Mouse (Mus musculus) stomach, postnatal 0 days (tissue): Measurements from ENCODE around the gene Vps51. TPM values are rescaled to one million over a fixed set of nuclear protein-coding genes. Genes with fewer than 3 reads are reported as not detected.
A peak's percentile ranks its signal among the peaks of the same experiment; 100 is the strongest.

Experiments
- ATAC-seq: fragments of 200-750 bp; cut with Nextera tagmentation; 2 replicates; pipeline ENCODE4 v1.8.0; 2017; ENCODE audit not compliant: low FRiP score, low TSS enrichment
- DNase-seq: peaks from one replicate; pipeline ENCODE4 v3.0.0-alpha.2; 2016; ENCODE audit warnings: low spot score
- H3K27ac ChIP-seq: fragments of 300-500 bp; sonication (generic); replicated peaks from 2 replicates; pipeline ENCODE4 v1.5.1; 2014; ENCODE audit warnings: mild to moderate bottlenecking, control low read depth
- H3K27me3 ChIP-seq: fragments of 300-500 bp; sonication (generic); 2 replicates; pipeline ENCODE4 v1.6.1; 2014; ENCODE audit warnings: low read length; ENCODE audit not compliant: control insufficient read depth, insufficient read depth
- H3K36me3 ChIP-seq: fragments of 300-500 bp; sonication (generic); 2 replicates; pipeline ENCODE4 v1.6.1; 2014; ENCODE audit warnings: low read length, mixed read lengths; ENCODE audit not compliant: control insufficient read depth, insufficient read depth
- H3K4me1 ChIP-seq: fragments of 300-500 bp; sonication (generic); replicated peaks from 2 replicates; pipeline ENCODE4 v1.6.1; 2014; ENCODE audit warnings: antibody characterized with exemption; ENCODE audit not compliant: control insufficient read depth, insufficient read depth
- H3K4me2 ChIP-seq: fragments of 300-500 bp; sonication (generic); replicated peaks from 2 replicates; pipeline ENCODE4 v1.6.1; 2014; ENCODE audit warnings: low read depth, mild to moderate bottlenecking, control low read depth, moderate library complexity
- H3K4me3 ChIP-seq: fragments of 300-500 bp; sonication (generic); 2 replicates; pipeline ENCODE4 v1.5.1; 2014; ENCODE audit warnings: low read depth, low read length, control low read depth
- H3K9ac ChIP-seq: fragments of 300-500 bp; sonication (generic); 2 replicates; pipeline ENCODE4 v1.6.1; 2014; ENCODE audit warnings: mild to moderate bottlenecking, low read length, control low read depth, mixed read lengths
- H3K9me3 ChIP-seq: fragments of 300-500 bp; sonication (generic); 2 replicates; pipeline ENCODE4 v1.6.1; 2016; ENCODE audit warnings: low read length; ENCODE audit not compliant: control insufficient read depth
- CTCF ChIP-seq: IDR thresholded peaks from 2 replicates; pipeline ENCODE4 v1.5.1; 2016; ENCODE audit warnings: antibody characterized with exemption, low read depth, mild to moderate bottlenecking, moderate library complexity
- EP300 ChIP-seq: optimal IDR thresholded peaks from 2 replicates; pipeline ENCODE3; 2016; ENCODE audit warnings: antibody characterized with exemption
- WGBS: fragments of 180-500 bp; shearing (Covaris S2); extraction: QIAGEN DNeasy Blood & Tissue Kit; methylation state at CpG from one replicate; pipeline ENCODE4 v1.1.7; 2014; 5-methylcytosine and 5-hydroxymethylcytosine counted together
- polyA plus RNA-seq: library from polyadenylated mRNA; unstranded; fragments of >200 nt; fragmentation: Nextera tagmentation; extraction: Ambion mirVana; gene quantifications from 2 replicates; pipeline ENCODE4 v1.2.1, GENCODE M21; 2015

Gene Vps51
- polyA plus RNA-seq, 1 experiment from 2014 or later = 43.2 TPM

DNA sequence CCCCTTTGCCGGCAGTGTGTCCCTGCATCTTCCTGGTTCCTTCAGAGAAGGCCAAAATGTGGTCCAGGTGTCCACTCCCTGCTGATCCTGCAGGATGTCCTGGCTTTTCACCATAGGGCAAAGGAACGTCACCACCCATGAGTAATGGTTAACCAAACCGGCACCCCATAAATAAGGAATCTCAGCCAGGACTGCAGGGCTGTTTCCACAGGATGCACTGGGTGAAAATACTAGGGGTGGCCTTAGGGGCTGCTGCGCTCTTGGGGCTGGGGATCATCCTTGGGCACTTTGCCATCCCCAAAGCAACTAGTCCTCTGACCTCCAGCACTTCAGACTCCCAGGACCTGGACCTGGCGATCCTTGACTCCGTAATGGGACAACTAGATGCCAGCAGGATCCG, 28.6 kb upstream of the Vps51 start, which contains the start of gene Naaladl1:
Naaladl1 (plus strand) TSS at position 197 of the 400 bp plus-strand sequence.
- no peak for DNase-seq
- ATAC-seq = no peak
- Histone ChIP-seq H3K27ac (no peak within 1 kb of the TSS), H3K9me3 (no peaks in the 10 kb centered on the region), H3K27me3 (no peaks in the 10 kb centered on the region), H3K9ac (peak within 1 kb of the TSS; percentile 3; the same call in 1 of the 2 replicates), H3K36me3 (no peaks in the 10 kb centered on the region), H3K4me2 (no peak within 1 kb of the TSS), H3K4me3 (no peak within 1 kb of the TSS), H3K4me1 (no peaks in the 10 kb centered on the region)
- no peak for TF ChIP-seq CTCF
- no peak for TF ChIP-seq EP300
- 75% methylated on average over 7 of the region's 7 CpGs for WGBS

DNA sequence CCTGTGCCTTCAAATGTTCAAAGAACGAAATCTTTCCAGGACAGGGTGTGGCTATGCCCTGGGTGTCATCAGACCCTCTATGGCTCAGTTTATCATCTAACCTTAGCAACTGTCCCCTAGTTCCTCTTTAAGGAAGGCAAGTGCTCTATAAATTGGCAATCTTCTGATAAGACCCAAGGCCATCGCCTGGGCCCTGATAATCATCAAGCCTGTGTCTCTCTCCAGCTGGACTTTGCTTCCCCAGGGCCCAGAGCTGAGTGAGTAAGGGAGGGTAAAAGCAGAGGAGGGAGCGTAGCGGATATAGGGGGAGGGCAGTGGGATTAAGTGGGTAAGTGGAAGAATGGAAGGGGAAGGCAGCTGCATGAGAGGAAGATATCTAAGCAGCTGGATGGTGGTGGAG, 27.4 kb upstream of the Vps51 start:
- no peaks in the 10 kb centered on the region for H3K27me3 ChIP-seq
- no peaks in the 10 kb centered on the region for H3K4me1 ChIP-seq
- H3K4me2 ChIP-seq = no peak overlapping the region
- no peak for ATAC-seq
- H3K9me3 ChIP-seq = no peaks in the 10 kb centered on the region
- WGBS = 65% methylated on average over 4 of the region's 4 CpGs
- no peak overlapping the region for H3K4me3 ChIP-seq
- no peak for DNase-seq
- TF ChIP-seq CTCF (no peak), EP300 (no peak)
- no peaks in the 10 kb centered on the region for H3K36me3 ChIP-seq
- no peak overlapping the region for H3K27ac ChIP-seq
- peak overlapping the region; percentile 3; the same call in 1 of the 2 replicates for H3K9ac ChIP-seq

DNA sequence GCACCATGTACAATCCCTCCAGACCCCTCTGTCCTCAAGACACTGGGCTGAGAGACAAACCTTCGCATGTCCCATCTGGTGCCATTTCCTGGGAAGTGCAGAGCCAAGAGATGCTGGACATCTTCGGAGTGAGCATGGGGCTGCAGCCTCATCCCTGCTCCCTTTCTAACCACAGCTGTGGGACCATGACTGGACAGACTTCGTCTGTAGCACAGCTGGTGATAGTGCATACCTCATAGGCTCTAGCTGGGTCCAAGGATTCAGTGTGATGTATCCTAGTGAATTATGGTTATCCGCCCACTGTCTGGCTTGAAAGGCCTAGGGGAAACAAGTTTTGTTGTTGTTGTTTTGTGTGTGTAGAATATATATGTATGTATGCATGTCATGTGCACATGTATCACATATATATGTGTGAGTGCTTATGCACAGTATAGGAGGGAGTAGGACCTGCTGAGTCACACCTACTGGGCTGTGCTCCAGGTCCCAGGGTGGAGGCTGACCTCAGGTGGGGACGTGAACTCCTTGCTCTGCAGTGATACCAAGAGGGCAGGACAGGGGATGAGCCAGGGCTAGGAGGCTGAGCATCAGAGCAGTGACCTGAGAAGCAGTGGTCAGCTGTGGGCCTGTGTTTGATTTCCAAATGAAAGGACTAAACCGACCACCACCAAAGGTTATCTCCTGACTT, 25.3 kb upstream of the Vps51 start:
- Histone ChIP-seq H3K27ac (no peak overlapping the region), H3K4me1 (no peaks in the 10 kb centered on the region), H3K36me3 (no peaks in the 10 kb centered on the region), H3K4me2 (no peak overlapping the region), H3K4me3 (no peak overlapping the region), H3K9me3 (no peaks in the 10 kb centered on the region), H3K27me3 (no peaks in the 10 kb centered on the region), H3K9ac (no peak overlapping the region)
- 66% methylated on average over 6 of the region's 6 CpGs for WGBS
- ATAC-seq = peak; percentile 76
- DNase-seq = peak; percentile 47
- TF ChIP-seq EP300 (no peak), CTCF (no peak)

GRCm38 (mm10) chr19:6101186-6101585, 24.2 kb upstream of the Vps51 start:
- 52% methylated on average over 6 of the region's 6 CpGs for WGBS
- Histone ChIP-seq H3K4me1 (no peaks in the 10 kb centered on the region), H3K27ac (no peak overlapping the region), H3K4me2 (no peak overlapping the region), H3K36me3 (no peaks in the 10 kb centered on the region), H3K27me3 (no peaks in the 10 kb centered on the region), H3K4me3 (no peak overlapping the region), H3K9me3 (no peaks in the 10 kb centered on the region), H3K9ac (no peak overlapping the region; the same call in 1 of the 2 replicates)
- DNase-seq (no peak), ATAC-seq (no peak)
- no peak for TF ChIP-seq EP300
- no peak for TF ChIP-seq CTCF

DNA sequence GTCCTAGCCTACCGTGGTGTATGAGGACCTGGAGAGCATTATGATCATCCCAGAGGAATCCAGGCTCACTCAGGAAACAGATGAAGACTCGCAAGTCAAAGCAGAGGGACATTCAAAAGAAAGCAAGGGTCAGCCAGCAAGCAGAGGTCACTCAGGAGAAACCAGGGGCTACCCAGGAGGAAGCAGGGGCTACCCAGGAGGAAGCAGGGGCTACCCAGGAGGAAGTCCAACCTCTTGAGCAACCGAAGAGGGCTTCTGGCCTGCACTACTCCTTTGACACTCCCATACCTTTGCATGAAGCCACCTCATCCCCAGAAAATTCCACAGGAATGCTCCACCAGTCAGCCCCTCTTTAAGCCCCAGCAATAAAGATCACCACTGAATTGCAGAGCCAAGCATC, 20.8 kb upstream of the Vps51 start:
- ATAC-seq = no peak
- Histone ChIP-seq H3K9me3 (no peaks in the 10 kb centered on the region), H3K9ac (no peak overlapping the region), H3K36me3 (no peaks in the 10 kb centered on the region), H3K4me2 (no peak overlapping the region), H3K27me3 (no peaks in the 10 kb centered on the region), H3K27ac (no peak overlapping the region), H3K4me1 (no peaks in the 10 kb centered on the region), H3K4me3 (no peak overlapping the region)
- 85% methylated on average over 3 of the region's 3 CpGs for WGBS
- TF ChIP-seq CTCF (no peak), EP300 (no peak)
- no peak for DNase-seq

- no peak for TF ChIP-seq CTCF
- no peak for TF ChIP-seq EP300
- DNase-seq (no peak), ATAC-seq (no peak)
- H3K4me1 ChIP-seq = no peaks in the 10 kb centered on the region
- WGBS = 85% methylated on average over 7 of the region's 7 CpGs
- no peak within 1 kb of the TSS for H3K4me3 ChIP-seq
- no peak within 1 kb of the TSS for H3K9ac ChIP-seq
- no peak within 1 kb of the TSS for H3K27ac ChIP-seq
- no peaks in the 10 kb centered on the region for H3K9me3 ChIP-seq
- no peaks in the 10 kb centered on the region for H3K27me3 ChIP-seq
- no peak within 1 kb of the TSS for H3K4me2 ChIP-seq
- peaks cover 6% of the 10 kb centered on the region for H3K36me3 ChIP-seq
Measured at GRCm38 (mm10) chr19:6094119-6094518, 17.1 kb upstream of the Vps51 start, which contains the start of gene AC131692.1. AC131692.1 (plus strand) TSS chr19:6094419.
